Mouse (Mus musculus): ENCODE measurements around the gene Celf6.

GRCm38 (mm10) chr9:59584871-59585308 lies 7.2 kb downstream of the Celf6 start:
- TF ChIP-seq CTCF (IDR thresholded peaks at IDR 0.05; ENCODE audit: borderline replicate concordance, insufficient read depth, low read length), result peak; percentile 58
- 0 out of 2 replicates have a peak, but pooled peaks have one; percentile 15 for TF ChIP-seq POLR2A (IDR thresholded peaks at IDR 0.05; ENCODE audit: low read depth, low read length)
